Mouse (Mus musculus) cerebellum, adult 2 months (tissue): ENCODE results near the gene Arhgap42. TPM values are rescaled to one million over a fixed set of nuclear protein-coding genes. Genes with fewer than 3 reads are reported as not detected.

Experiments
- DNase-seq, 2 experiments: peaks; one replicate each; pipeline ENCODE4 v3.0.0; 2021
- H3K27ac ChIP-seq: fragments of 200-500 bp; 2 replicates; pipeline ENCODE4 v1.5.1; 2012; ENCODE audit warnings: low read length, control low read depth, inconsistent platforms; ENCODE audit not compliant: insufficient read depth
- H3K27me3 ChIP-seq: fragments of 200-500 bp; 2 replicates; pipeline ENCODE4 v1.6.1; 2012; ENCODE audit warnings: inconsistent platforms, mild to moderate bottlenecking, low read length, moderate library complexity; ENCODE audit not compliant: control insufficient read depth, insufficient read depth
- H3K4me1 ChIP-seq: fragments of 200-500 bp; 2 replicates; pipeline ENCODE4 v1.6.1; 2011; ENCODE audit warnings: low read length; ENCODE audit not compliant: control insufficient read depth, insufficient read depth
- H3K4me3 ChIP-seq: fragments of 200-500 bp; replicated peaks from 2 replicates; pipeline ENCODE3; 2011; ENCODE audit warnings: mild to moderate bottlenecking, low read depth, low read length, control low read depth; ENCODE audit not compliant: insufficient read depth
- CTCF ChIP-seq: fragments of 200-500 bp; IDR thresholded peaks from 2 replicates; pipeline ENCODE4 v1.5.1; 2011; ENCODE audit warnings: low read depth, mild to moderate bottlenecking, control low read depth, low read length, moderate library complexity, borderline replicate concordance; ENCODE audit not compliant: insufficient read depth
- POLR2A ChIP-seq: fragments of 200-500 bp; IDR thresholded peaks from 2 replicates; pipeline ENCODE4 v1.6.1; 2011; ENCODE audit warnings: low read length, control low read depth, borderline replicate concordance; ENCODE audit not compliant: insufficient read depth
- WGBS: fragments of 180-500 bp; shearing (Covaris S2); methylation state at CpG from one replicate; pipeline ENCODE4 v1.1.7; 2018; 5-methylcytosine and 5-hydroxymethylcytosine counted together
- polyA plus RNA-seq: library from polyadenylated mRNA; depleted of rRNA; stranded (reverse); fragments of >200 nt; gene quantifications from 2 replicates; pipeline ENCODE4 v1.2.3, GENCODE M21; 2012

Arhgap42 gene
- polyA plus RNA-seq, 1 experiment: 4.0 TPM

- TF ChIP-seq POLR2A: no peak
- no peak for TF ChIP-seq CTCF
- no peak overlapping the region for H3K27ac ChIP-seq
- no peaks in the 10 kb centered on the region for H3K27me3 ChIP-seq
- no peaks in the 10 kb centered on the region for H3K4me1 ChIP-seq
- DNase-seq: no peak
- 72% methylated on average over 3 of the region's 3 CpGs for WGBS
- no peak overlapping the region for H3K4me3 ChIP-seq
Measured at GRCm38 (mm10) chr9:9037017-9037671, 201.8 kb downstream of the Arhgap42 start.

GRCm38 (mm10) chr9:9027904-9028303 is 211.0 kb downstream of the Arhgap42 start:
- Histone ChIP-seq H3K27me3 (no peaks in the 10 kb centered on the region), H3K4me1 (no peaks in the 10 kb centered on the region), H3K4me3 (no peak overlapping the region), H3K27ac (no peak overlapping the region)
- DNase-seq: no peak
- 43% methylated on average over 3 of the region's 3 CpGs for WGBS
- TF ChIP-seq CTCF (no peak), POLR2A (no peak)

- Histone ChIP-seq H3K27me3 (no peaks in the 10 kb centered on the region), H3K4me3 (no peak overlapping the region), H3K27ac (no peak overlapping the region), H3K4me1 (no peaks in the 10 kb centered on the region)
- no peak for DNase-seq
- TF ChIP-seq POLR2A: no peak
- TF ChIP-seq CTCF: no peak
- WGBS: 6% methylated on average over 5 of the region's 5 CpGs
Measured at GRCm38 (mm10) chr9:9027445-9027844, 211.5 kb downstream of the Arhgap42 start.

GRCm38 (mm10) chr9:9015108-9015507 is 223.8 kb downstream of the Arhgap42 start:
- Histone ChIP-seq H3K27me3 (no peaks in the 10 kb centered on the region), H3K27ac (no peak overlapping the region), H3K4me3 (no peak overlapping the region), H3K4me1 (no peaks in the 10 kb centered on the region)
- TF ChIP-seq POLR2A (no peak), CTCF (no peak)
- 97% methylated on average over 2 of the region's 2 CpGs for whole genome bisulfite sequencing
- no peak for DNase-seq

- no peak for DNase-seq
- Histone ChIP-seq H3K27ac (no peak overlapping the region), H3K4me1 (no peaks in the 10 kb centered on the region), H3K4me3 (no peak overlapping the region), H3K27me3 (no peaks in the 10 kb centered on the region)
- TF ChIP-seq POLR2A (no peak), CTCF (no peak)
Measured at GRCm38 (mm10) chr9:9001170-9001569, 237.7 kb downstream of the Arhgap42 start.

GRCm38 (mm10) chr9:8996494-8996893 is 242.4 kb downstream of the Arhgap42 start:
- Histone ChIP-seq H3K27ac (no peak overlapping the region), H3K4me3 (no peak overlapping the region), H3K27me3 (no peaks in the 10 kb centered on the region), H3K4me1 (no peaks in the 10 kb centered on the region)
- no peak for DNase-seq
- no peak for TF ChIP-seq POLR2A
- TF ChIP-seq CTCF: no peak
- WGBS: 77% methylated on average over 2 of the region's 2 CpGs

- H3K4me1 ChIP-seq: no peaks in the 10 kb centered on the region
- H3K4me3 ChIP-seq: no peak overlapping the region
- H3K27ac ChIP-seq: no peak overlapping the region
- TF ChIP-seq CTCF: no peak
- TF ChIP-seq POLR2A: no peak
- no peak for DNase-seq
- no peaks in the 10 kb centered on the region for H3K27me3 ChIP-seq
- WGBS: 77% methylated on average over 3 of the region's 3 CpGs
Measured at GRCm38 (mm10) chr9:8982315-8982714, 256.6 kb downstream of the Arhgap42 start.

GRCm38 (mm10) chr9:8977775-8978174 is 261.1 kb downstream of the Arhgap42 start:
- Histone ChIP-seq H3K27ac (no peak overlapping the region), H3K27me3 (no peaks in the 10 kb centered on the region), H3K4me1 (no peaks in the 10 kb centered on the region), H3K4me3 (no peak overlapping the region)
- TF ChIP-seq CTCF (no peak), POLR2A (no peak)
- WGBS: 34% methylated on average over 2 of the region's 2 CpGs
- no peak for DNase-seq
